Mouse (Mus musculus) hindbrain, embryonic 13.5 days (tissue): ENCODE measurements at regions not wholly inside any gene's neighbourhood (a gene's known extent, or its start where the extent isn't known, plus 50 kb on each side); places are given as distances from the start of the nearest gene placed in this dataset.
A peak's percentile ranks its signal among the peaks of the same experiment; 100 is the strongest.

Source experiments
- ATAC-seq: fragments of 200-750 bp; cut with Nextera tagmentation; 2 replicates; pipeline ENCODE4 v1.8.0; 2017; ENCODE audit warnings: moderate TSS enrichment; ENCODE audit not compliant: low FRiP score
- H3K27ac ChIP-seq: fragments of 300-500 bp; sonication (generic); 2 replicates; pipeline ENCODE4 v1.5.1; 2015; ENCODE audit warnings: inconsistent platforms, mild to moderate bottlenecking, moderate library complexity
- H3K27me3 ChIP-seq: fragments of 300-500 bp; sonication (generic); 2 replicates; pipeline ENCODE4 v1.6.1; 2015; ENCODE audit warnings: mild to moderate bottlenecking, inconsistent platforms
- H3K36me3 ChIP-seq: fragments of 300-500 bp; sonication (generic); 2 replicates; pipeline ENCODE4 v1.6.1; 2015; ENCODE audit warnings: mild to moderate bottlenecking, inconsistent platforms
- H3K4me1 ChIP-seq: fragments of 300-500 bp; sonication (generic); replicated peaks from 2 replicates; pipeline ENCODE4 v1.6.1; 2015; ENCODE audit warnings: inconsistent platforms
- H3K4me2 ChIP-seq: fragments of 300-500 bp; sonication (generic); 2 replicates; pipeline ENCODE4 v1.6.1; 2015; ENCODE audit warnings: inconsistent platforms, mild to moderate bottlenecking, moderate library complexity
- H3K4me3 ChIP-seq: fragments of 300-500 bp; sonication (generic); 2 replicates; pipeline ENCODE4 v1.5.1; 2015; ENCODE audit warnings: mild to moderate bottlenecking, inconsistent platforms
- H3K9ac ChIP-seq: fragments of 300-500 bp; sonication (generic); 2 replicates; pipeline ENCODE4 v1.6.1; 2015; ENCODE audit warnings: mild to moderate bottlenecking, inconsistent platforms
- H3K9me3 ChIP-seq: fragments of 300-500 bp; sonication (generic); 2 replicates; pipeline ENCODE4 v1.6.1; 2016; ENCODE audit warnings: inconsistent platforms
- WGBS: fragments of 180-500 bp; shearing (Covaris S2); methylation state at CpG from one replicate; pipeline ENCODE4 v1.1.7; 2015; 5-methylcytosine and 5-hydroxymethylcytosine counted together

DNA sequence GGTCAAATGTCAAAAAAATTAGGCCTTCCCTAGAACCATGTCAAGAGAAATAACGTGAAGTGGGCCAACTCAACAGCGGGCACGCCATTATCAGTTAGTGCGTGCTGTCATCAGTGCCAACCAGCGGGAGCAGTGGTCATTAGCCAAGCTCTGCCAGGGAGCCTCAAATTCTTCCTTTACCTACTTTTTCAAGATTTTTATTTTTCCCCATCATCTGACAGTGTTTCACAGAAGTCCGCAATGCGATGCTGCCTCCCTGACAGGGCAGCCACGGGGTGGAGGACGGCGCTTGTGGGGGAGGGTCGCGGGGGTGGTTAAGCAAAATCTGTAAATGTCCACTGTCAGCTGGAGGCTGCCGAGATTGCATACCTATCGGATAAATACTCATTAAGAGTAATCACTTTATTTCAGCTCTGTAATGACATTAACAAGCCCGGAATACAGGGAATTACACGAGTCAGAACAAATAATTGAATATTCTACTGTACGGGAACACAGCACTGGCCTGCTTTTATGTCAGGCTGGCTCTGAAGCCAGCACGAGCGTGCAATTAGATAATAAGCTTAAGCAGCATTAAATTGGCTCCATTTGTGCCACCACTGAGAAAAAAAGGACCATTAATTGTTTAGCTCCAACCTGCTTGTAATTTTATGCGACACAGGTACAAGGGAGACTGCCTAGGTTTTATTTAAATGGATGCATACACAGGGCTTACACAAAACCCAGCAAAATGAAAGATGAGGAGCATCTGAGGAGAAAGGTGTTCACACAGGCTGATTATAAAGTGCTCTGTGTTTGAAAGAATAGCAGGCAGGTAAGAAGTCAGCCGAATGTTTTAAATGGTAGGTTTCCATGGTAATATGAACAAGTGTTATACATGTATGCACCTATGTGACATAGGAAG, 212.0 kb upstream of the Adamts16 start:
- peak; percentile 46; the same call in 1 of the 2 replicates for ATAC-seq
- Histone ChIP-seq H3K27ac (0 out of 2 replicates have a peak overlapping the region, but pooled peaks have one; percentile 45), H3K27me3 (no peaks in the 10 kb centered on the region), H3K36me3 (no peaks in the 10 kb centered on the region), H3K4me1 (peaks cover 15% of the 10 kb centered on the region; the same call in 1 of the 2 replicates), H3K9ac (no peak overlapping the region), H3K4me2 (peak overlapping the region; percentile 6; the same call in 1 of the 2 replicates), H3K9me3 (no peaks in the 10 kb centered on the region), H3K4me3 (no peak overlapping the region)
- 70% methylated on average over 21 of the region's 21 CpGs for WGBS

DNA sequence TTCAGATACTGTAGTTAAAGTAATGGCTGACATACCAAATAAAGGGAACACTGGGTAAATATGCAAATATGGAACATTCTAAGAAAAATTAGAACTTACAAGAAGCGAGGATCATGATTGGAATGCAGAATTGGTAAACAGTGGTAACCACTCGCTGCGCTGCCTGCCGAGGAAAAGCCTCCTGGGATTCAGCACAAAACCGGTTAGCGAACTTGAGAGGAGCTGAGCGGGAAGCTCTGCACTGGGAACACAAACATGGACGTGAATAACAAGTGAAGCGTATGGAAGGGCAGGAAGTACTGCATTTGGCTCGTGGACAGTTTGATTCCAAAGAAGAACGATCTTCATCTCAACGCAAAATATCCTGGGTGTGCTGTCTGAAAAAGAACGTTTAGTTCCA, 209.0 kb upstream of the Adamts16 start:
- Histone ChIP-seq H3K4me3 (no peak overlapping the region), H3K4me1 (peaks cover 15% of the 10 kb centered on the region; the same call in 1 of the 2 replicates), H3K27ac (no peak overlapping the region), H3K27me3 (no peaks in the 10 kb centered on the region), H3K9ac (no peak overlapping the region), H3K36me3 (no peaks in the 10 kb centered on the region), H3K9me3 (no peaks in the 10 kb centered on the region), H3K4me2 (peak overlapping the region; percentile 25)
- ATAC-seq, result no peak
- WGBS, result 27% methylated on average over 13 of the region's 13 CpGs

DNA sequence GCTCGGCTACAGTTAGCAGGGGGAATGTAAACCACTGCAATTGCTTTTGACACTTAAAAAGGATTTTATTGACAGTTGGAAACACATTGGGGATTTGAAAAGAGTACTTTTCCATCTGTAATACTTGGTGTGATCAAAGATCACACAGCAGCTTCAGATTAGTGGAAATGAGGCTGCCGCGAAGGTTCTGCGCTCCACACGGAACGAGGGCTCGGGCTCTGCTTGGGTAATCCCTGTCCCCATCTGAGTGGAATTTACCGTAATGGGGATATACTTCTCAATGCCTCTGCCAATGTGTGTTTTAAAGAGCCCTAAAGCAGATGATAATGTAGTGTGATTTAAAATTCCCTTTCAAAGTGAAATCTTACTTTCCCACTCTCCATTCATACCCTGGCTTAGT, 194.4 kb upstream of the Adamts16 start:
- H3K9me3 ChIP-seq, result no peaks in the 10 kb centered on the region
- H3K27ac ChIP-seq, result no peak overlapping the region
- no peaks in the 10 kb centered on the region for H3K27me3 ChIP-seq
- no peak overlapping the region for H3K4me3 ChIP-seq
- no peaks in the 10 kb centered on the region for H3K36me3 ChIP-seq
- no peak overlapping the region for H3K9ac ChIP-seq
- 77% methylated on average over 8 of the region's 8 CpGs for WGBS
- H3K4me2 ChIP-seq, result no peak overlapping the region
- H3K4me1 ChIP-seq, result peaks cover 11% of the 10 kb centered on the region
- ATAC-seq, result no peak

DNA sequence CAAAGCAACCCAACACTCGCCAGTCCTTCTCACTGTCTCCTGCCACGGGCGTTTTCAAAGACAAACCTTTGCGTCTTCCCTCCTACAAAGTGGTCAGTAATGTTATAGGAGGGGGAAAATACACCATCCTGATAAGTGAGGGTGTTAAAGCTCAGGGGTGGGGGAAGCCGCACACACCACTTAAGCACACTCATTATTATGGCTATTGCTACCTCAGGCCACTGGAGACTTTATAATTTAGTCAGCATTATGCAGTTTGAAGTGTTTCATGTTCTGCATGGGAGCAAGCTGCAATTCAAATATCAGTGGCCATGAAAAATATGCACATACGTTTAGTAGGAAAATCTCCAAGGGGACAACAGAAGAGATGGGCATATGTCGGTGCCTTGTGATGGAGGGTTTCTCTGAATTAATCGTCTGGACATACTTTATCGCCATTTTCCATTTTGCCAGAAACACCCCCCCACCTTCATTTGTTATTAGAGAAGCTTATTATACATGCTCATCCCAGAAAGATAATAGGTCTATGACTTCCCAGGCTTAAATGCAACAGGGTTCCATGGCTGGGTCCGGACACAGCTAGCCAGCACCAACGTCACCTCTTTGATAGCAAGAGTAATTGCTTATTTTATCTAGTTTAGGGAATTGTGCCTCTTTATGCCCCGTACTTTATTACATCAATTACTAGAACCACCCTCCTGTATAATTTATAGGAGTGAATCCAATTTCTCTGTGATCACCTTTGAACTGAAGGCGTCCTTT, 193.5 kb upstream of the Adamts16 start:
- 0 out of 2 replicates have a peak overlapping the region, but pooled peaks have one; percentile 20 for H3K27ac ChIP-seq
- peaks cover 11% of the 10 kb centered on the region for H3K4me1 ChIP-seq
- no peak overlapping the region for H3K9ac ChIP-seq
- H3K9me3 ChIP-seq, result no peaks in the 10 kb centered on the region
- no peaks in the 10 kb centered on the region for H3K27me3 ChIP-seq
- no peak overlapping the region for H3K4me3 ChIP-seq
- 0 out of 2 replicates have a peak, but pooled peaks have one; percentile 24 for ATAC-seq
- H3K36me3 ChIP-seq, result no peaks in the 10 kb centered on the region
- WGBS, result 48% methylated on average over 13 of the region's 13 CpGs
- H3K4me2 ChIP-seq, result no peak overlapping the region

DNA sequence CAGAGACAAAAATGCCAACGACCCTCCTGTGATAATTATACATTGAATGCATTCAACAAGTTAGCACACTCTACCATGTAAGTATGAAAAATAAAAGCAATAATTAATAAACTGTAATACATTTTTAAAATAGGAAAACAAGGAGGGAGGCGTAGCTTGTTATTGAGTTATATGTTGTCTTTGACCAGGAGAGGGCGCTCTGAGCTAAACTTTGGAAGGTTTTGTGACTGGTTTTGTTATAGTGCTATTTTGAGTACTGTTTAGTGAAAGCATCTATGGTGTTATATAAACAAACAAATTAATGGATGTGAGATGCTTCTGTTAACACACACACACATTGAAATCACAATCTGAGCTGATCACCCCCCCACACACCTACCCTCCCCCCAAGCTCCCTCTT, 166.6 kb upstream of the Adamts16 start:
- H3K4me2 ChIP-seq, result no peak overlapping the region
- H3K9me3 ChIP-seq, result no peaks in the 10 kb centered on the region
- H3K36me3 ChIP-seq, result no peaks in the 10 kb centered on the region
- H3K27ac ChIP-seq, result no peak overlapping the region
- no peak overlapping the region for H3K4me3 ChIP-seq
- H3K27me3 ChIP-seq, result peaks cover 30% of the 10 kb centered on the region
- no peak overlapping the region for H3K9ac ChIP-seq
- WGBS, result 19% methylated on average over 3 of the region's 3 CpGs
- no peaks in the 10 kb centered on the region for H3K4me1 ChIP-seq
- no peak for ATAC-seq

DNA sequence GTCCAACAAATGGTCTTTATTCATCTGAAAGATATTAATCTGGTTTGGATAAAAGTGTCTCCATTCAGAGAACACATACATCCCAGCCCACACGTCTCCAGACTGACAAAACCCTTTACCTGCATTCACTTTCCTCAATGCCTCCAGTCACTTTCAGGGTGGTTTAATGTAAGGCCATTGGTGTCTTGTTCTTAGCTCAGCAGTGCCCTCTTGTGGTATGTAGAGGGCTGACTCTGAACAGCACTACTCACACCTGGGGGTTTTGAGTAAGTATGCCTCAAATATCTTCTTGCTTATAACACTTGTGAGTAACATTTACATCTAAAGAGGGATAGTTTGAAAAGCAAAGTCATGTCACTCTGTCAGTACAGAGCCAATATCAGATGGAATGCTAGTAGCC, 164.5 kb upstream of the Adamts16 start:
- no peak for ATAC-seq
- Histone ChIP-seq H3K36me3 (no peaks in the 10 kb centered on the region), H3K4me2 (no peak overlapping the region), H3K4me1 (no peaks in the 10 kb centered on the region), H3K9ac (no peak overlapping the region), H3K9me3 (no peaks in the 10 kb centered on the region), H3K27ac (no peak overlapping the region), H3K4me3 (no peak overlapping the region), H3K27me3 (peaks cover 45% of the 10 kb centered on the region)
- 7% methylated on average over 1 of the region's 1 CpGs for WGBS

DNA sequence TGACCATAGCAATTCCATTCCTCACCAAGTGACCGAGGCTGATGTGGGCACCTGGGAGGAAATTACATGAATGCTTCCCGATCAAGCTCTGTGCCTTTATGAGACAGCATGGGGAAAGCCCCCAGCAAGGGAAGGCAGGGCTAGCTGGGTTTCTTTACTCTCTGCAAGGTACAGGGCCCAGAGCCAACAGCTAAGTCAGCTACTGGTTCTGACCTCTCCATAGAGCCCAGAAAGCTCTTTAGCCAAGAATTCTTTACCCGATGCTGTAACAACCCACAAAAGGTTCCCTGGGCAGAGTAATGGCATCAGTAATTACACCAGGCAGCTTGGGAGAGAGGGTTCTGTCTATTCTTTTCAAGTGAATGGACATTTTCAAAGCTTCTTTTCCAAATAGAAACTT, 161.9 kb upstream of the Adamts16 start:
- 53% methylated on average over 3 of the region's 3 CpGs for WGBS
- Histone ChIP-seq H3K4me2 (no peak overlapping the region), H3K9ac (no peak overlapping the region), H3K4me3 (no peak overlapping the region), H3K9me3 (no peaks in the 10 kb centered on the region), H3K4me1 (0 out of 2 replicates have a peak, but pooled peaks cover 5% of the 10 kb centered on the region), H3K27me3 (peaks cover 50% of the 10 kb centered on the region), H3K27ac (no peak overlapping the region), H3K36me3 (no peaks in the 10 kb centered on the region)
- ATAC-seq, result no peak

DNA sequence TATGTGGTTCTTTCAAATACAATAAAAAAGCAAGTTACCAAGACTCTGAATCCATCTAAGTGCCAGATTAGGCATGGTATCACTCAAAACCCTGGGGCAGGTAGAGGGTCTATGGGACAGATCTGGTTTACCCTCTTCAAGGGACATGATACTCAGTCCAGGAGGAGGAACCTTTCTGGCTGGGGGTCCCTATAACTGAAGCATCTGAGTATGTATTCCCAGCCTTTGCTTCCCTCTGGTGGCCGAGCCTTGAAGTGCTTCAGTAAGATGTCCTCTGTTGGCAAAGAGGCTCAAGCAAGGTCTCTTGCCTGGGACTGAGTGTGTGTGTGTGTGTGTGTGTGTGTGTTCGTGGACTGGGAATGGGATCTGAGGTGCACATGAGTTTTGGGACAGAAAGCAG, 159.7 kb upstream of the Adamts16 start:
- Histone ChIP-seq H3K36me3 (no peaks in the 10 kb centered on the region), H3K4me3 (no peak overlapping the region), H3K27ac (no peak overlapping the region), H3K9me3 (no peaks in the 10 kb centered on the region), H3K9ac (no peak overlapping the region), H3K4me2 (no peak overlapping the region), H3K4me1 (0 out of 2 replicates have a peak, but pooled peaks cover 5% of the 10 kb centered on the region), H3K27me3 (peaks cover 39% of the 10 kb centered on the region)
- peak; percentile 79 for ATAC-seq
- WGBS, result 5% methylated on average over 2 of the region's 2 CpGs

DNA sequence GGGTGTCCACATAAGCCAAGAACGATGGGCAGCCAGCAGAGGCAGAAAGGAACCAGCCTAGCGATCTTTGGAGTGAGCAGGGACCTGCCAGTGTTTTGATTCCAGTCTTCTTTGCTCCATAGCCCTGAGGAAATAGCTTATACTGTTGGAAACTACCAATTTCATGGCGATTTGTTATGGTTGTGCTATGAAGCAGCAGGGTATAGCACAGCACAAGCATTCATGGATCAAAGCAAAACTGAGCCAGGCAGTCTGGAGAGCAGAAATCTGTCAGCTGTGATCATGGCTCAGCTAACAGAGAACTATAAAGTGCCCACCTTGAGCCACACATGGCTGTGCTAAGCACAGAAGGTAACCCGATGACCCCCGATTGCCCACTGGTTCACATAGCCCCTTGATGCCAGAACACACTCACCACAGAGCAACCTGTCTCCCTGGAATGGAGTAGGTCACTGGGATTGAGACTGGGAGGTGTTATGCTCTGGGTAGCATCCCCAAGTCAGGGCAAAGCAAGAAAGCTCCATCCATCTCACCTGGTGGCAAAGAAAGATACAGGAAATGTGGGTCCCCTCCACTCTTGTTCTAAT, 158.9 kb upstream of the Adamts16 start:
- Histone ChIP-seq H3K27ac (no peak overlapping the region), H3K36me3 (no peaks in the 10 kb centered on the region), H3K4me2 (no peak overlapping the region), H3K9ac (0 out of 2 replicates have a peak overlapping the region, but pooled peaks have one; percentile 9), H3K27me3 (peaks cover 37% of the 10 kb centered on the region), H3K4me1 (0 out of 2 replicates have a peak, but pooled peaks cover 5% of the 10 kb centered on the region), H3K4me3 (no peak overlapping the region), H3K9me3 (no peaks in the 10 kb centered on the region)
- ATAC-seq, result no peak
- WGBS, result 60% methylated on average over 5 of the region's 5 CpGs

DNA sequence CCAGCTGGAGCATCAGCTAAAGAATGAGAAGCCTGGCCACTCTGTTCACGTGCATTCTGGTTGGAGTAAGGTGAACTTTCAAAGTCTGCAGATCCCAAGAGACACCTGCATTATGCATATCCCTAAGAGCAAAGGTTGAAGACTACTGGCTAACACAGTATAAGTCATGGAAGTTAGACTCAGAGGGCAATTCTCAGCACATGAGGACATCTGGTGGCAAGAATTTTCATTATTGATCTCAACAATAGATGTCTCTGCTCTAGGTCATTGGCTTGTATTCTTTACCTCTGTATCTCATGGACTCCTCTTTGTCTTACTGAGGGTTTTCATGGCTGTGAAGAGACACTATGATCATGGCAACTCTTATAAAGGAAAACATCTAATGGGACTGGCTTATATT, 151.9 kb upstream of the Adamts16 start:
- Histone ChIP-seq H3K9ac (no peak overlapping the region), H3K36me3 (no peaks in the 10 kb centered on the region), H3K9me3 (no peaks in the 10 kb centered on the region), H3K27ac (no peak overlapping the region), H3K4me2 (no peak overlapping the region), H3K4me3 (no peak overlapping the region), H3K4me1 (no peaks in the 10 kb centered on the region), H3K27me3 (peaks cover 3% of the 10 kb centered on the region; the same call in 1 of the 2 replicates)
- WGBS, result 78% methylated on average over 1 of the region's 1 CpGs
- no peak for ATAC-seq

DNA sequence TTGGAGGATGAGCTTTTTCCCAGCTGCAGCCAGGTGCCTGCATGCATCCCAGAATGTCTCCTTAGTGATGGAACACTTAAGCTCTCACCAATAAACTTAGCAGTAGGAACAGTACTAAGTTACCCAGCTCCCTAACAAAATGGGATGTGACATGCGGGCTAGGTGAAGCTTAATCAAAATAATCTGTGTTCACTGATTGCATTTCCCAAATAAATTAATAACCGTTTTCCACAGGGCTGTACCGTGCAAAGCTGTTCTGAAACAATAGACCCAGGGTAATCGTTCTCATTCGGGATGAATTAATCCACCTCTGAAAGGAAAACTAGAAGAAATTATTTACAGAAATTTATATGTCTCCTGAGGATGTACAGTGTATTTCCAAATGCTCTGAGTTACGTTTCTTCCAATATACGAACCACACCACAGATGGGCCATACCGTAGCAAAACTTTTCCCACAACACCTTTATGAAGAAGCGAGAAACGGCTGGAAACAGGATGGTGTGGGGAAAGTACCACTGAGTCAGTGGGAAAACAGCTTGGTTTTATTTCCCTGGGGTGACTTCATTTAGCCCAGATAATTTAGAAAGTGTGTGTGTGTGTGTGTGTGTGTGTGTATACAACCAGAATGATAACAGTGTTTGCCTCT, 148.5 kb upstream of the Adamts16 start:
- H3K27me3 ChIP-seq, result no peaks in the 10 kb centered on the region
- H3K4me3 ChIP-seq, result no peak overlapping the region
- H3K4me2 ChIP-seq, result no peak overlapping the region
- H3K36me3 ChIP-seq, result no peaks in the 10 kb centered on the region
- no peak overlapping the region for H3K27ac ChIP-seq
- 86% methylated on average over 10 of the region's 10 CpGs for WGBS
- no peak for ATAC-seq
- H3K4me1 ChIP-seq, result no peaks in the 10 kb centered on the region
- no peak overlapping the region for H3K9ac ChIP-seq
- H3K9me3 ChIP-seq, result no peaks in the 10 kb centered on the region

DNA sequence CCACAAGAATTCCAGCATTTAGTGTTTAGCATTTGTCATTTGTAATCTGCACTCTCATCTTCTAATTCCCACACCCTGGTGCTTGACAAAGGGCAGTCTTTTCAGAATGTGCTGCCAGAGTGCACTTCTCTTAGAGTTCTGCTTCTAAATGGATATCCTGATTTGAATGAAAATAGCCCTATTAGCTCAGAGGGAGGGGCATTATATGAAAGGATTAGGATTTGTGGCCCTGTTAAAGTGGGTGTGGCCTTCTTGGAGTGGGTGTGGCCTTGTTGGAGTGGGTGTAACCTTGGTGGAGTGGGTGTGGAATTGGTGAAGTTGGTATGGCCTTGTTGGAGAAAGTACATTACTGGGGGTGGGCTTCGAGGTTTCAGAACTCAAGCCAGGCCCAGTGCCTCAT, 137.7 kb upstream of the Adamts16 start:
- Histone ChIP-seq H3K27me3 (no peaks in the 10 kb centered on the region), H3K9ac (no peak overlapping the region), H3K4me3 (no peak overlapping the region), H3K27ac (no peak overlapping the region), H3K4me1 (no peaks in the 10 kb centered on the region), H3K4me2 (no peak overlapping the region), H3K9me3 (no peaks in the 10 kb centered on the region), H3K36me3 (no peaks in the 10 kb centered on the region)
- 90% methylated on average over 1 of the region's 1 CpGs for WGBS
- ATAC-seq, result no peak
